ENCODE assay signal across 10 mouse cellular contexts in genomic region chr15:101860421-101861130, GRCm38 (mm10). TPM values are rescaled to one million over a fixed set of nuclear protein-coding genes. Genes with fewer than 3 reads are reported as not detected.
DNase-seq lines count a peak whose midpoint lies in the region; ATAC-seq and TF ChIP-seq lines count a peak whose summit lies in the region.
"Had no signal": no experiment of that assay in that cellular context is flagged by ENCODE, and none has a peak within 500 bp of the region (broad histone marks: within the 10 kb centered on the region; RNA-seq: fewer than 3 reads in every experiment).

No protein-coding gene starts in this region.

- H3K27me3 ChIP-seq in heart, embryonic 10.5 days (ENCODE audit: insufficient read depth, poor library complexity, severe bottlenecking): peaks cover 77% of the 10 kb centered on the region
- H3K27me3 ChIP-seq in hindbrain, embryonic 11.5 days (ENCODE audit: control insufficient read depth, insufficient read depth, low read length): peaks cover 11% of the 10 kb centered on the region
- H3K27me3 ChIP-seq in midbrain, embryonic 10.5 days (ENCODE audit: low read depth, poor library complexity, severe bottlenecking): peaks cover 53% of the 10 kb centered on the region

- H3K4me3 ChIP-seq in heart, embryonic 10.5 days: peak overlapping the region; percentile 67
- no peak overlapping the region for H3K4me3 ChIP-seq in hindbrain, embryonic 11.5 days (ENCODE audit: low read depth, low read length)
- H3K4me3 ChIP-seq in midbrain, embryonic 10.5 days: peak overlapping the region; percentile 67

- H3K36me3 ChIP-seq in heart, embryonic 10.5 days: no peaks in the 10 kb centered on the region
- H3K36me3 ChIP-seq in hindbrain, embryonic 11.5 days (ENCODE audit: control insufficient read depth, insufficient read depth, low read length): no peaks in the 10 kb centered on the region
- no peaks in the 10 kb centered on the region for H3K36me3 ChIP-seq in midbrain, embryonic 10.5 days

- H3K9me3 ChIP-seq in heart, embryonic 10.5 days: no peaks in the 10 kb centered on the region
- no peaks in the 10 kb centered on the region for H3K9me3 ChIP-seq in hindbrain, embryonic 11.5 days (ENCODE audit: control insufficient read depth, low read length)
- H3K9me3 ChIP-seq in midbrain, embryonic 10.5 days (replicated peaks): no peaks in the 10 kb centered on the region

- no peak for TF ChIP-seq POLR2A in brain, embryonic 14.5 days (IDR thresholded peaks at IDR 0.05; ENCODE audit: borderline replicate concordance, extremely low read depth, insufficient read depth, insufficient read length, poor library complexity, severe bottlenecking)

- WGBS in heart, embryonic 10.5 days: 50% methylated on average over 13 of the region's 13 CpGs
- 54% methylated on average over 13 of the region's 13 CpGs for WGBS in hindbrain, embryonic 11.5 days
- 59% methylated on average over 13 of the region's 13 CpGs for WGBS in midbrain, embryonic 10.5 days

- no peak overlapping the region for H3K27ac ChIP-seq in heart, embryonic 10.5 days
- H3K27ac ChIP-seq in hindbrain, embryonic 11.5 days (ENCODE audit: low read depth, low read length): no peak overlapping the region
- no peak overlapping the region for H3K27ac ChIP-seq in midbrain, embryonic 10.5 days (replicated peaks)

- DNase-seq in heart, embryonic 10.5 days (ENCODE audit: low spot score): no peak
- DNase-seq in heart, adult 8-10 months (ENCODE audit: low spot score): no peak
- peak; percentile 11 for DNase-seq in brain, embryonic 14.5 days (ENCODE audit: low read depth)
- DNase-seq in hindbrain, embryonic 11.5 days (ENCODE audit: low spot score): no peak
- DNase-seq in midbrain, embryonic 10.5 days (ENCODE audit: low spot score): peak; percentile 13
- DNase-seq in gastrocnemius, postnatal 10 days: no peak

- ATAC-seq in hindbrain, embryonic 11.5 days (ENCODE audit: low FRiP score): no peak
- no peak for ATAC-seq in megakaryocyte-erythroid progenitor cell, adult 5-6 weeks (replicated peaks; ENCODE audit: low FRiP score, low TSS enrichment, poor library complexity, severe bottlenecking)
- no peak for ATAC-seq in inflammation-experienced regulatory T-cells, adult 6 months

- H3K4me1 ChIP-seq in heart, embryonic 10.5 days: peaks cover 19% of the 10 kb centered on the region
- H3K4me1 ChIP-seq in hindbrain, embryonic 11.5 days (replicated peaks; ENCODE audit: control insufficient read depth, insufficient read depth, low read length): no peaks in the 10 kb centered on the region; the same call in 1 of the 2 replicates
- peaks cover 23% of the 10 kb centered on the region for H3K4me1 ChIP-seq in midbrain, embryonic 10.5 days

- H3K4me2 ChIP-seq in hindbrain, embryonic 11.5 days (replicated peaks; ENCODE audit: low read depth, low read length): peak overlapping the region; percentile 80; the same call in 1 of the 2 replicates

- no peak overlapping the region for H3K9ac ChIP-seq in hindbrain, embryonic 11.5 days (ENCODE audit: low read depth, low read length)

- TF ChIP-seq CTCF in brain, embryonic 14.5 days (IDR thresholded peaks at IDR 0.05; ENCODE audit: borderline replicate concordance, extremely low read depth, insufficient read depth, insufficient read length): peak; percentile 20; the same call in 1 of the 2 replicates

RNA-seq across cellular contexts. Expression of gene Krt77, which starts 8.9 kb away (rescaled TPM):
- 0.04 TPM in 1 of 2 replicates, not detected in the other for polyA plus RNA-seq in heart, embryonic 10.5 days (2016; fragmentation: Nextera tagmentation; extraction: Ambion mirVana)
- total RNA-seq in heart, adult 8-10 months (2022): not detected
- 0.53 and 2.3 TPM in 2 replicates for polyA plus RNA-seq in brain, embryonic 14.5 days (2012; rRNA removed)
- polyA plus RNA-seq in hindbrain, embryonic 11.5 days (2014; fragmentation: Nextera tagmentation; extraction: Ambion mirVana): not detected in 2 replicates
- polyA plus RNA-seq in midbrain, embryonic 10.5 days (2016; fragmentation: Nextera tagmentation; extraction: Ambion mirVana): not detected in 2 replicates
- total RNA-seq in megakaryocyte-erythroid progenitor cell, adult 5-6 weeks (2014; fragmentation: Nextera tagmentation): not detected in 2 replicates
- not detected in 2 replicates for total RNA-seq in megakaryocyte-erythroid progenitor cell, adult 5-6 weeks (2017)
- polyA plus RNA-seq in inflammation-experienced regulatory T-cells, adult 6 months (2017; shearing (Covaris generic)): not detected
- total RNA-seq in gastrocnemius, postnatal 10 days (2021): not detected
- total RNA-seq: MEL; neutrophil, adult 5-6 weeks had no signal

RNA-seq across cellular contexts. Expression of gene Krt1, which starts 10.0 kb away (rescaled TPM):
- polyA plus RNA-seq in heart, embryonic 10.5 days (2016; fragmentation: Nextera tagmentation; extraction: Ambion mirVana): 0.30 and 1.0 TPM in 2 replicates
- not detected for total RNA-seq in heart, adult 8-10 months (2022)
- 14.9 and 19.4 TPM in 2 replicates for polyA plus RNA-seq in brain, embryonic 14.5 days (2012; rRNA removed)
- polyA plus RNA-seq in hindbrain, embryonic 11.5 days (2014; fragmentation: Nextera tagmentation; extraction: Ambion mirVana): 1.5 and 1.8 TPM in 2 replicates
- polyA plus RNA-seq in midbrain, embryonic 10.5 days (2016; fragmentation: Nextera tagmentation; extraction: Ambion mirVana): 1.1 and 1.2 TPM in 2 replicates
- total RNA-seq in megakaryocyte-erythroid progenitor cell, adult 5-6 weeks (2014; fragmentation: Nextera tagmentation): not detected in 2 replicates
- total RNA-seq in megakaryocyte-erythroid progenitor cell, adult 5-6 weeks (2017): not detected in 2 replicates
- not detected for polyA plus RNA-seq in inflammation-experienced regulatory T-cells, adult 6 months (2017; shearing (Covaris generic))
- not detected for total RNA-seq in gastrocnemius, postnatal 10 days (2021)
- total RNA-seq: MEL; neutrophil, adult 5-6 weeks had no signal

RNA-seq across cellular contexts. Expression of gene Krt76, which starts 32.1 kb away (rescaled TPM):
- polyA plus RNA-seq in heart, embryonic 10.5 days (2016; fragmentation: Nextera tagmentation; extraction: Ambion mirVana): not detected in 2 replicates
- not detected for total RNA-seq in heart, adult 8-10 months (2022)
- polyA plus RNA-seq in brain, embryonic 14.5 days (2012; rRNA removed): not detected in 2 replicates
- polyA plus RNA-seq in hindbrain, embryonic 11.5 days (2014; fragmentation: Nextera tagmentation; extraction: Ambion mirVana): not detected in 2 replicates
- not detected in 2 replicates for polyA plus RNA-seq in midbrain, embryonic 10.5 days (2016; fragmentation: Nextera tagmentation; extraction: Ambion mirVana)
- total RNA-seq in megakaryocyte-erythroid progenitor cell, adult 5-6 weeks (2014; fragmentation: Nextera tagmentation): not detected in 2 replicates
- total RNA-seq in megakaryocyte-erythroid progenitor cell, adult 5-6 weeks (2017): not detected in 2 replicates
- polyA plus RNA-seq in inflammation-experienced regulatory T-cells, adult 6 months (2017; shearing (Covaris generic)): not detected
- total RNA-seq in gastrocnemius, postnatal 10 days (2021): not detected
- total RNA-seq: MEL; neutrophil, adult 5-6 weeks had no signal

RNA-seq across cellular contexts. Expression of gene Krt2, which starts 42.6 kb away (rescaled TPM):
- polyA plus RNA-seq in heart, embryonic 10.5 days (2016; fragmentation: Nextera tagmentation; extraction: Ambion mirVana): not detected in 2 replicates
- not detected for total RNA-seq in heart, adult 8-10 months (2022)
- polyA plus RNA-seq in brain, embryonic 14.5 days (2012; rRNA removed): not detected in 2 replicates
- polyA plus RNA-seq in hindbrain, embryonic 11.5 days (2014; fragmentation: Nextera tagmentation; extraction: Ambion mirVana): not detected in 2 replicates
- not detected in 2 replicates for polyA plus RNA-seq in midbrain, embryonic 10.5 days (2016; fragmentation: Nextera tagmentation; extraction: Ambion mirVana)
- total RNA-seq in megakaryocyte-erythroid progenitor cell, adult 5-6 weeks (2014; fragmentation: Nextera tagmentation): not detected in 2 replicates
- not detected in 2 replicates for total RNA-seq in megakaryocyte-erythroid progenitor cell, adult 5-6 weeks (2017)
- polyA plus RNA-seq in inflammation-experienced regulatory T-cells, adult 6 months (2017; shearing (Covaris generic)): not detected
- total RNA-seq in gastrocnemius, postnatal 10 days (2021): not detected
- total RNA-seq: MEL; neutrophil, adult 5-6 weeks had no signal

RNA-seq across cellular contexts. Expression of gene Krt73, which starts 58.4 kb away (rescaled TPM):
- polyA plus RNA-seq in heart, embryonic 10.5 days (2016; fragmentation: Nextera tagmentation; extraction: Ambion mirVana): not detected in 2 replicates
- total RNA-seq in heart, adult 8-10 months (2022): not detected
- polyA plus RNA-seq in brain, embryonic 14.5 days (2012; rRNA removed): 0.78 and 0.98 TPM in 2 replicates
- 0.08 and 0.24 TPM in 2 replicates for polyA plus RNA-seq in hindbrain, embryonic 11.5 days (2014; fragmentation: Nextera tagmentation; extraction: Ambion mirVana)
- 0.07 TPM in 1 of 2 replicates, not detected in the other for polyA plus RNA-seq in midbrain, embryonic 10.5 days (2016; fragmentation: Nextera tagmentation; extraction: Ambion mirVana)
- total RNA-seq in megakaryocyte-erythroid progenitor cell, adult 5-6 weeks (2014; fragmentation: Nextera tagmentation): not detected in 2 replicates
- total RNA-seq in megakaryocyte-erythroid progenitor cell, adult 5-6 weeks (2017): not detected in 2 replicates
- polyA plus RNA-seq in inflammation-experienced regulatory T-cells, adult 6 months (2017; shearing (Covaris generic)): not detected
- total RNA-seq in gastrocnemius, postnatal 10 days (2021): not detected
- total RNA-seq: MEL; neutrophil, adult 5-6 weeks had no signal

Comparison
In these comparisons a context has a peak if more than half of its experiments do, and no peak if none do; other contexts are left out.
1. DNase-seq: peak in brain, embryonic 14.5 days (single experiment) and midbrain, embryonic 10.5 days (single experiment); none in heart, embryonic 10.5 days (single experiment), heart, adult 8-10 months (single experiment), hindbrain, embryonic 11.5 days (single experiment) and gastrocnemius, postnatal 10 days (single experiment).